Mouse (Mus musculus) right cerebral cortex, postnatal 10 days (tissue): ENCODE measurements around the gene Gla.
"Not testable (repeated sequence)": the region's sequence is repeated elsewhere in the genome, so short reads cannot be mapped to it uniquely, and the experiment has no call there.

Source experiments
- DNase-seq, 2 experiments: peaks; one replicate each; pipeline ENCODE4 v3.0.0; 2021; ENCODE audit warnings: low spot score in 2 of 2

Gene Gla

GRCm38 (mm10) chrX:134588997-134589396 lies 11.9 kb downstream of the Gla start:
- DNase-seq, result no peak

- DNase-seq, result no peak
Measured at GRCm38 (mm10) chrX:134588261-134588660, 12.7 kb downstream of the Gla start.

GRCm38 (mm10) chrX:134586447-134586846 lies 14.5 kb downstream of the Gla start:
- no peak for DNase-seq

GRCm38 (mm10) chrX:134585103-134586002 lies 15.6 kb downstream of the Gla start, which contains the start of gene Rpl36a:
Gene Rpl36a, plus strand, starts transcription at chrX:134585654.
- peak; percentile 94 to 95 for DNase-seq

- no peak for DNase-seq
Measured at GRCm38 (mm10) chrX:134582888-134583669, 17.8 kb downstream of the Gla start, which contains the start of gene Btk. Gene Btk, minus strand, starts transcription at chrX:134583570.

GRCm38 (mm10) chrX:134582270-134582669 lies 18.7 kb downstream of the Gla start:
- DNase-seq, result no peak

- no peak for DNase-seq
Measured at GRCm38 (mm10) chrX:134580528-134581305, 20.2 kb downstream of the Gla start.

GRCm38 (mm10) chrX:134577896-134578295 lies 23.0 kb downstream of the Gla start:
- DNase-seq, result no peak

GRCm38 (mm10) chrX:134566536-134567222 lies 34.2 kb downstream of the Gla start:
- no peak for DNase-seq

- no peak for DNase-seq
Measured at GRCm38 (mm10) chrX:134564326-134564725, 36.6 kb downstream of the Gla start.

GRCm38 (mm10) chrX:134554425-134554824 lies 46.5 kb downstream of the Gla start:
- DNase-seq, result no peak

GRCm38 (mm10) chrX:134553326-134553725 lies 47.6 kb downstream of the Gla start:
- no peak for DNase-seq

- DNase-seq, result peak in 1 of 2 experiments; percentile 25
Measured at GRCm38 (mm10) chrX:134550903-134551302, 50.0 kb downstream of the Gla start.

- no peak for DNase-seq
Measured at GRCm38 (mm10) chrX:134547330-134547729, 53.6 kb downstream of the Gla start.

- no peak for DNase-seq
Measured at GRCm38 (mm10) chrX:134541955-134542308, 59.0 kb downstream of the Gla start.

GRCm38 (mm10) chrX:134541145-134541954 lies 59.6 kb downstream of the Gla start, which contains the start of gene Timm8a1:
Gene Timm8a1, minus strand, starts transcription at chrX:134541865.
- DNase-seq, result peak; percentile 52 to 56

- no peak for DNase-seq
Measured at GRCm38 (mm10) chrX:134540414-134541135, 60.4 kb downstream of the Gla start.

- not testable (repeated sequence) for DNase-seq
Measured at GRCm38 (mm10) chrX:134539795-134540194, 61.1 kb downstream of the Gla start.
